Mouse (Mus musculus) granulocyte monocyte progenitor cell, adult 5-6 weeks (primary cell): ENCODE data around the gene Slc39a13. TPM values are rescaled to one million over a fixed set of nuclear protein-coding genes. Genes with fewer than 3 reads are reported as not detected.
A peak's percentile ranks its signal among the peaks of the same experiment; 100 is the strongest.
"Not testable (repeated sequence)": the region's sequence is repeated elsewhere in the genome, so short reads cannot be mapped to it uniquely, and the experiment has no call there.

ENCODE experiments used
- ATAC-seq: replicated peaks from 2 replicates; pipeline ENCODE4 v1.8.0; 2016; ENCODE audit warnings: mild to moderate bottlenecking, moderate TSS enrichment, inconsistent platforms; ENCODE audit not compliant: poor library complexity, severe bottlenecking
- total RNA-seq, 2 experiments: library from RNA; stranded (forward) in 1 of 2; stranded (reverse) in 1 of 2; fragments of 200-712, 200-1000 nt in 1 of 2; fragments of >200 nt in 1 of 2; fragmentation: Nextera tagmentation in 1 of 2; gene quantifications; 2 replicates each; pipeline ENCODE4 v1.2.3; 2014 to 2017

Gene Slc39a13
- total RNA-seq (2014; fragmentation: Nextera tagmentation) (10.0 and 35.1 TPM in 2 replicates), total RNA-seq (2017) (4.8 and 9.4 TPM in 2 replicates)

GRCm38 (mm10) chr2:91070076-91070800, at the start of gene Slc39a13:
Slc39a13 (minus strand) TSS chr2:91070417.
- ATAC-seq, result peak; percentile 83

DNA sequence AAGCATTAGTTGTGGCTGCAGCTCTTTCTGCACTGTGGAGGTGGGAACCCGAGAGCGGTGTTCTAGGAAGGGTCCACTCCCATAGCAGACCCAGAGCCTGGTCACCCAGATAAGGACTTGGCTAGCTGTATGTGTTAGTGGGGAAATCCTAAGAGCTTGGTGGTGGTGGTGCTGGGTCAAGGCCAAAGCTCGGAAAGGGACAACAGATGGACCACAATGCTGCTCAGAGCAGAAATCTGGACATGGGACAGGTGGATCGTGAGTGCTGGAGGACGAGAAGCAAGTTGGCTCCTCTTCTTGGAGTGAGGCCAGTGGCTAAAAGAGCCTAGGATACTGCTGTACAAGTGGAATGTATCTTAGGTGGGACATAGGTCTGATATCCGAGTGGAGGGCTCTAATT, 49.3 kb upstream of the Slc39a13 start:
- ATAC-seq, result no peak

DNA sequence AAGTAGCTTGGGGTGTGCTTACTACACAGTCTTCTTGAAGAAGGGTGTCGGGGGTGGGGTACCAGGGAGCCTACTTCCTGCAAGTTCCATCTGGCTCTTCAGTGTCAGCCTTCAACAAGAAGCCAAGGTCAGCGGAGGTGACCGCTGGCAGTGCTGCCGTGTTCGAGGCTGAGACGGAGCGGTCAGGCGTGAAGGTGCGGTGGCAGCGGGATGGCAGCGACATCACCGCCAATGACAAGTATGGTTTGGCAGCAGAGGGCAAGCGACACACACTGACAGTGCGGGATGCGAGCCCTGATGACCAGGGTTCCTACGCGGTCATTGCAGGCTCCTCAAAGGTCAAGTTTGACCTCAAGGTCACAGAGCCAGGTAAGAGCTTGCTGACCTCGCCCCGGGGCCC, 48.8 kb upstream of the Slc39a13 start:
- no peak for ATAC-seq

GRCm38 (mm10) chr2:91118647-91119046, 48.4 kb upstream of the Slc39a13 start:
- no peak for ATAC-seq

DNA sequence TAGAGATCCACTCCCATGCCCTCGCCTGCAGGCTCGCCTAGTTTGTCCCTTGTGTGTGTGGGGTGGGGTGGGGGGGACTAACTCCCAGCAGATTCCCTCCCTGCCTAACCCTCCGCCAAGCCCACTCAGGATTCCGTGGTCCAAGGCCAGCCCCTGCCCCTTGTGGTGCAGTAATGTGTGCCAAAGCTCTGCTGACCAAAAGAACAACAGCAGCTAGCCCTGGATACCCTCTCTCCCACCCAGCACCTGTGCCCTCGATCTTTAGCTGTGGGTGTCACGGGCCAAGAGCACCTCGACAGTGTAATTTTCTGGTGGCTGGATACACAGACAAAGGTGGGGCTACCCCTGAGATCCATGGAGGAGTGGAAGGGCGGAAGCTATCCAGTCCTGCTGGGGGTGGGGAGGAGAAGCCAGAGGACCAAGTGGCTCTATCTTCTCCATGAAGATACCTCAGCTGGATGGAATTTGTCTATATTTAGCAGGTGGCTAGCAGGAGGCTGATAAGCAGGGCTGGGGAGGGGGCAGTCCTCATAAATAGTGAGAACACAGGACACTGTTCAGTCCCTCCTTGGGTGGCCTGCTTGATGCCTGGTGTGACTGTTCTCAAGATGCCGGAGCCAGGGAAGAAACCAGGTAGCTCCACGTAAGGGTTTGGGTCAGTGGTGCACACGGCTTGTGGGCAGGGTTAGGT, 47.5 kb upstream of the Slc39a13 start, which contains the start of gene Mybpc3:
Gene Mybpc3 (plus strand): TSS at position 560 of the 691 bp plus-strand sequence.
- ATAC-seq, result no peak

DNA sequence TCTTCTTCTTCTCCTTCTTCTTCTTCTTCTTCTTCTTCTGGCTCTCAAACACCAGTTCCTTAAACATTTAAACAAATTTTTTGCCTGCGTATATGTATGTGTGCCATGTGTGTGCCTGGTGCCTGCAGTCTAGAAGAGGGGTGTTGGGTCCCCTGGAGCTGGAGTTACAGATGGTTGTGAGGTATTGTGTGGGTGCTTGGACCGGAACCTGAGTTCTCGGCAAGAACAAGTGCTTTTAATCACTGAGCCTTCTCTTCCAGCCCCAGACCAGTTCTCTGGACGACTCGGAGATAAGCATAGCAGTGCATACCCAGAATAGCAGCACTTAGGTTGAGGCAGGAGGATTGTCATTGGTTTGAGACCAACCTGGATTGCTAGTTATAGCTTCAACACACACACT, 46.6 kb upstream of the Slc39a13 start:
- no peak for ATAC-seq

DNA sequence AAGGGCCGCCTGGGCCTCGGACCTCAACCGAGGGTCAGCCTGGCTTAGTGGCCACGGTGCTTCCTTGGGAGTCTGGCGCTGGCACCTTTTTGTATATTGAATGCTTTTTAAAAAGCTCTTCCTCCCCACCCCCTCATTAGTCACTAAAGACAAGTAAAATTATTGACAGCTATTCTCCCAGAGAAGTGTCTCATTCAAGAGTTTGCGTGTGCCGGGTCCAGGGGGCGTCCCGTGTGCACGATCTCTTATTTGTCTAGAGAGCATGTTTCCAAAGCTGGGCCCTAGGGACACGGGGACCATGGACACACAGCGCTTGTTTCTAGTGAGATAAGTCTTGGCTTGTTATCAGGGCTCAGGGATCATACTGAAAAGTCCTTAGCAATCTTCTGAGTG, 45.4 kb upstream of the Slc39a13 start:
- ATAC-seq, result no peak

GRCm38 (mm10) chr2:91114781-91115577, 44.8 kb upstream of the Slc39a13 start:
- peak; percentile 23; the same call in 1 of the 2 replicates for ATAC-seq

- ATAC-seq, result no peak
Observed at GRCm38 (mm10) chr2:91113852-91114251, 43.6 kb upstream of the Slc39a13 start.

DNA sequence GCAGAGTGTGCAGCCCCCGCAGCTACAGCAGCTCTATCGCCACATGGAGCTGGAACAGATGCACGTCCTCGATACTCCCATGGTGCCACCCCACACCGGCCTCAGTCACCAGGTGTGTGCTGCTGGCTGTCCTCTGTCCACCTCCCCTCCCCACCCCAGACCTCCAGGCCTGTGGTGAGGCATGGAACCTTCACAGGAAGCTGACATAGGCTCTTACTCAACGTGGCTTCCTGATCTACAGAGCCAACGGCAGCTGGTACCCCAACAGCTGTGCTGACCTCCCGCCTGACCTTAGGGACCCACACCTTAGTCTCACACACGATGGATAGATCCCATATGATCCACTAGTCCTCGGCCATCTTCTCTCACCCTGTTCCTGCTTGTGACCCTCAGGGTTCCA, 43.1 kb upstream of the Slc39a13 start:
- peak; percentile 73 for ATAC-seq

DNA sequence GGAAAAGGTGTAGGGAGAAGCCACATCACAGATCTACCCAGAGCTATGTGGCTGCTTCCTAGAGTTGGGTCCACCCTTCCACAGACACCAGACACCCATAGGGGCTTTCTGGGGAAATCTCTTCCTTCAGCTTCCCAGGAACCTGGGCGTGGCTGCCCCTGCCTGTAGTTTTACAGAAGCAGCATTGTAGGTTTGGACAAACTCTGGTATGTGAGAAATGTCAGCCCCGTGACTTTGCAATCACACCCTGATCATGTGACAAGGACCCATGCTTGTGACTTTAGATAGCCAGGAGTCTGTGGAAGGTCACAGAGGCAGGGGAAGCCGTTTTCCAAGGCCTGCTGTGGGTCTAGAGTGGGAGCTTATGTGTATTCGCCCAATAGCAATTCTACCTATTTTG, 42.3 kb upstream of the Slc39a13 start:
- ATAC-seq, result no peak

DNA sequence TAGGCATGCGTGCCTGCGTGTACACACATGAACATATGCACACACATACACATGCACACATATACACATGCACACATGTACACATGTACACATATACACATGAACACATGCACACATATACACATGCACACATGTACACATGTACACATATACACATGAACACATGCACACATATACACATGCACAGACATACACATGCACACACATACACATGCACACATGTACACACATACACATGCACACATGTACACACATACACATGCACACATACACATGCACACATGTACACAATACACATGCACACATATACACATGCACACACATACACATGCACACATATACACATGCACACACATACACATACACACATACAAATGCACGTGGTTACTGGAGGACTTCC, 41.6 kb upstream of the Slc39a13 start:
- ATAC-seq, result not testable (repeated sequence)

DNA sequence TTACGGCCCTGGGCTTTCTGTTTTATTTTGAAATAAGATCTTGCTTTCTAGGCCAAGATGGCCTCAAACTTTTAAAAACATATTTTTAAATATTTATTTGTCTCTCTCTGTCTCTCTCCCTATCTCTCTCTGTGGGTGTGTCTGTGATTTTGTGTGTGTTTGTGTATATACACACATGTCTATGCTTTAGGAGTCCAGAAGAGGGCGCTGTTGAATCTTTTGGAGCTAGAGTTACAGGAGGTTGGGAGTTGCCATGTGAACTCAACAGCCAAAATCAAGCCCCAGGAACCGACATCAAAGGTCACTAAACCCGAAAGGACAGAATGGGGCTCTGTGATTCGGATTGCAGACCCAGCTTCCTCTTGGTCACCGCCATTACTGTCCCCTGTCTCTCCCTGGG, 40.2 kb upstream of the Slc39a13 start:
- ATAC-seq, result no peak

DNA sequence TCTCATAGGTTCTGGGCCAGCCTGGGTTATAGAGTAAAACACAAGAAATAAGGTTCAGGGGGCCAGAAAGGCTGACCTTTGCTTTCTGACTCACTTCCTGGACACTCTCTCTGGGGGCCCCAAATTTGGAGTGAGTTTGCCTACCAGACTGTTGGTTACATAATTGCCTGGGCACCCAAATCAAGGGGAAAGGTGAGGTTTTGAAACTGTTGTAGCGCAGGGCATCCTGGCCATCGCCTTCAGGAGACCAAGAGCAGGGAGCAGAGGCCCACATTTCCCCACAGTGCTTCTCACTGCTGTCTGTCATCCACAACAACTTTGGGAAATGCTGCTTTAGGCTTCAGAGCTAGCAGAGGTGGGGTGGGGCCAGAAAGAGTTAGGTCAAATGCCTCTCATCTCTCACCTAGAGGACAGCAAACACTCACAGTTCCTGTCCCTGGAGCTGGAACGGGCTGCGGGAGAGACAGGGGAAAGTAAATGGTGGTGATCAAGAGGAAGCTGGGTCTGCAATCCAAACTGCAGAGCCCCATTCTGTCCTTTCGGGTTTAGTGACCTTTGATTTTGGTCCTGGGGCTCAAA, 39.7 kb upstream of the Slc39a13 start:
- no peak for ATAC-seq

GRCm38 (mm10) chr2:91109241-91109640, 39.0 kb upstream of the Slc39a13 start:
- no peak for ATAC-seq

- no peak for ATAC-seq
Observed at GRCm38 (mm10) chr2:91108156-91108555, 37.9 kb upstream of the Slc39a13 start.

DNA sequence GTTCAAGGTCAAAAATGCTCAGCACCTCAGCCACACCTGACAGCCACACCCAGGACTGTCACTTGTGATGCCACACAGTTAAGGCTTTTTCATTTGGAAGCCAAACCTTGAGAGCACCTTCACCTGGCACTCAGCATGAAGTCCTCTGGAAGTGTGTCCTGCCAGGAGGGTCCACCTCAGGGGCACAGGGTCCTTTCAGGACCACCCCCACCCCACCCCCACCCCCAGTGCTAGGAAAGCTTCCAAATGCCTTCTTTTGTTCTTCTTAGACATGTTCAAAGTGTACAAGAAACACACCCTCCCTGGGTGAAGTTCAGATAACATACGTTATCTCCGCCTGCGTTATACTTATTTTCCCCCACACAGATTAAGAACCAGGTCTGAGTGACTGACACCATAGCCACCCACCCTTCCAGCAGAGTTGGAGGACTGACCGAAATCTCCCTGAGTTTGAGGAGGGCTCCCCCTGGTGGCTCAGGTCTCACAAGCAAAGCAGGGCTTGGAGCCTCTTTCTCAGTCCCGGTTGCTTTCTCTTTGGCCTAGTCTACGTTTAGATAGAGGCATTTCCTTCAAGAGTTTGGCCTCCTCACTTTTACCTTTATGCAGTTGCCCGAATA, 31.0 kb upstream of the Slc39a13 start:
- peak; percentile 47 for ATAC-seq

- peak; percentile 53 for ATAC-seq
Observed at GRCm38 (mm10) chr2:91098156-91098555, 27.9 kb upstream of the Slc39a13 start.

DNA sequence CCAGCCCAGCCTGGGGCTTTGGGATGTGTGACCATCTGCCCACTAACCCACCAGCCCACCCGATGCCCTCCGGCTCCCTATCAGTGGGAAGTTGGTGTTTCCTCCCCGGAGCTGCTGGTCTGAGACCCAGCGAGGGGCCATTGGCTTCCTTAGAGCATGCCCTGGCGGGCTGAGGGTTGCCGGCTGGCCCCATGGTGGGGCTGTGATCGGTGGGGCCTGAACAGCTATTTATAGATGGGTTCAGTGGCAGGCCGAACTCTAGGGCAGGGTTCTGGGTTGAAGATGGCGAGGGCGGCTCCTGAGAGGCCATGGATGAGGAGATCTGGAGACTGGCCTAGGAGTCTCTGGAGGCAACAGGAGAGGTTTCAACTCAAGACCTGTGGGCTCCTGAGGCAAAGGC, 26.8 kb upstream of the Slc39a13 start:
- ATAC-seq, result no peak

- peak; percentile 80 for ATAC-seq
Observed at GRCm38 (mm10) chr2:91096524-91096923, 26.3 kb upstream of the Slc39a13 start.
